Mouse (Mus musculus) heart, postnatal 0 days (tissue): ENCODE results near the gene Col11a2.

ENCODE experiments used
- CTCF ChIP-seq: IDR thresholded peaks from 2 replicates; pipeline ENCODE4 v1.5.1; 2016; ENCODE audit warnings: antibody characterized with exemption, control low read depth, low read depth
- EP300 ChIP-seq: IDR thresholded peaks from 2 replicates; pipeline ENCODE4 v1.6.1; 2016; ENCODE audit warnings: antibody characterized with exemption, low read depth

DNA sequence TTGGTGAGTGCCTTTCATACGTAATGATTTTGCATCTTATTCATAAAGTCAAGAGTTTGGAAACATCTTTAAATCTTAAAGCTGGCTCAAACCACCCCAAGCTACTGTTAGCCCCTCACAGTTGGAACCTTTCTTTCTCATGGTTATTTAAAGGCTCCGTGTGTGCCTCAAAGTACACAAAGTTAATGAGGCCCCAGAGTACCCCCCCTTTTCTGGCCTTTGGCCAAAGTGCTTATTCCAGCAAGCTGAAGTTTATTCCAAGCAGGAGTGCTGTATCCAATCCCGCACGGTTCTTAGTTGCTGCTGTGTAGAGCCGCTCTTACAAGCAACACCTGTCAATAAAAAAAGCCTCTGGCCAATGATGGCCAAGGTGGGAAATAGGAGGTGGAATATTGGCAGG is 60.3 kb downstream of the Col11a2 start:
- TF ChIP-seq CTCF (no peak), EP300 (no peak)
